Mouse (Mus musculus): ENCODE measurements around the gene Adamts4.

GRCm38 (mm10) chr1:171286517-171286916, 36.3 kb downstream of the Adamts4 start:
- no peak for TF ChIP-seq ZNF384 (IDR thresholded peaks at IDR 0.05; ENCODE audit: low read depth, low read length)
- no peak for TF ChIP-seq HCFC1 (IDR thresholded peaks at IDR 0.05; ENCODE audit: borderline replicate concordance, insufficient read depth, low read length)
- TF ChIP-seq MAFK (IDR thresholded peaks at IDR 0.05; ENCODE audit: insufficient read depth, low read depth, low read length), result no peak
- no peak for TF ChIP-seq ZC3H11A (IDR thresholded peaks at IDR 0.05; ENCODE audit: borderline replicate concordance, low read depth, low read length)
- TF ChIP-seq CHD2 (IDR thresholded peaks at IDR 0.05; ENCODE audit: low read depth, low read length), result no peak
